ENCODE assay signal across 8 mouse cellular contexts in the genomic region with DNA sequence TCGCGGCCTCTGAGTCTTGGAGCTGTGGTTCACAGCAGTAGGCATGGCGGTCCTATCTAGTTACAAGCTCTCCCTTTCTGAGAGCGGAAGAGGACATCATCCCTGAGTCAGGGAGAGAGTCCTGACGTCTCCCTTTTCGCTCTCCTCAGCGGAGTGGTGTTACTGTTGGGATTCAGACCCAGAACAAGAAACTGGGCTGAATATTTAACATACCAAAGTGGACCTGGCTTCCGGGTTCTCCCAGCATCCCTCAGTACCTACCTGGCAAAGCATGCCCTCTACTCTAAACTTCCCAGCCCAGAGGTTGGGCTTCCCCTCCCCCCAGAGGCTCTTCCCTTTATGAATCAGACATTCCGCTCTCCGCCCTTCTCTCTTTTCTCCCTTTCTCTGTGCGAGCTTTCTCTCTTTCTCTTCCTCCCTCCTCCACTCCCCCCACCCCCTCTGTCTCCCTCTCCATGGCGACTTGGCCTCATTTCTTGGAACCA. TPM values are rescaled to one million over a fixed set of nuclear protein-coding genes. Genes with fewer than 3 reads are reported as not detected.
DNase-seq lines count a peak whose midpoint lies in the region; ATAC-seq lines count a peak whose summit lies in the region.

No protein-coding gene starts in this region.

- H3K4me2 ChIP-seq in lung, embryonic 15.5 days = peak overlapping the region; percentile 59
- H3K4me2 ChIP-seq in heart, embryonic 14.5 days (ENCODE audit: low read length) = peak overlapping the region; percentile 73
- peak overlapping the region; percentile 63 for H3K4me2 ChIP-seq in neural tube, embryonic 12.5 days (replicated peaks)

- peak overlapping the region; percentile 55 for H3K27ac ChIP-seq in lung, embryonic 15.5 days
- peak overlapping the region; percentile 62 for H3K27ac ChIP-seq in brown adipose tissue, adult 24 weeks (replicated peaks; ENCODE audit: low read depth, low read length)
- H3K27ac ChIP-seq in heart, embryonic 14.5 days (replicated peaks in 1 of 2; ENCODE audit: control insufficient read depth in 1 of 2, insufficient read depth in 1 of 2, low read depth in 2 of 2, low read length in 2 of 2) = no peak overlapping the region
- H3K27ac ChIP-seq in neural tube, embryonic 12.5 days = no peak overlapping the region

- peak overlapping the region; percentile 48 for H3K9ac ChIP-seq in lung, embryonic 15.5 days
- H3K9ac ChIP-seq in heart, embryonic 14.5 days (ENCODE audit: low read length) = peak overlapping the region; percentile 68
- peak overlapping the region; percentile 29; the same call in 1 of the 2 replicates for H3K9ac ChIP-seq in neural tube, embryonic 12.5 days

- H3K27me3 ChIP-seq in lung, embryonic 15.5 days = no peaks in the 10 kb centered on the region
- no peaks in the 10 kb centered on the region for H3K27me3 ChIP-seq in heart, embryonic 14.5 days (ENCODE audit: control insufficient read depth, insufficient read depth, low read length)
- no peaks in the 10 kb centered on the region for H3K27me3 ChIP-seq in neural tube, embryonic 12.5 days (replicated peaks)

- 11% methylated on average over 12 of the region's 12 CpGs for WGBS in lung, embryonic 15.5 days
- WGBS in heart, embryonic 14.5 days = 15% methylated on average over 12 of the region's 12 CpGs
- WGBS in neural tube, embryonic 12.5 days = 21% methylated on average over 12 of the region's 12 CpGs

- DNase-seq in lung, postnatal 14 days = no peak
- peak; percentile 53 to 60 for DNase-seq in kidney, postnatal 25 days
- DNase-seq in spleen, postnatal 10 days (ENCODE audit: low spot score in 2 of 2) = no peak
- no peak for DNase-seq in thymus, postnatal 14 days

- peaks cover 44% of the 10 kb centered on the region for H3K4me1 ChIP-seq in lung, embryonic 15.5 days
- no peaks in the 10 kb centered on the region for H3K4me1 ChIP-seq in brown adipose tissue, adult 24 weeks (ENCODE audit: control insufficient read depth, insufficient read depth, insufficient read length, low read length)
- H3K4me1 ChIP-seq in heart, embryonic 14.5 days (ENCODE audit: control insufficient read depth in 2 of 2, insufficient read depth in 2 of 2, low read length in 2 of 2) = peaks cover 18 to 39% of the 10 kb centered on the region in 2 experiments
- H3K4me1 ChIP-seq in neural tube, embryonic 12.5 days = peaks cover 8% of the 10 kb centered on the region

- no peaks in the 10 kb centered on the region for H3K36me3 ChIP-seq in lung, embryonic 15.5 days
- H3K36me3 ChIP-seq in heart, embryonic 14.5 days (ENCODE audit: control insufficient read depth, insufficient read depth, low read length) = no peaks in the 10 kb centered on the region
- no peaks in the 10 kb centered on the region for H3K36me3 ChIP-seq in neural tube, embryonic 12.5 days

- peak; percentile 39; the same call in 1 of the 2 replicates for ATAC-seq in lung, embryonic 15.5 days (ENCODE audit: borderline replicate concordance, extremely low read depth, low FRiP score, low TSS enrichment)
- no peak for ATAC-seq in heart, embryonic 14.5 days (ENCODE audit: insufficient number of reproducible peaks, insufficient read depth, low FRiP score, low read depth)
- ATAC-seq in neural tube, embryonic 12.5 days (ENCODE audit: low FRiP score, low read depth) = no peak

- no peaks in the 10 kb centered on the region for H3K9me3 ChIP-seq in lung, embryonic 15.5 days
- no peaks in the 10 kb centered on the region for H3K9me3 ChIP-seq in heart, embryonic 14.5 days (ENCODE audit: control insufficient read depth, low read length)
- H3K9me3 ChIP-seq in neural tube, embryonic 12.5 days = no peaks in the 10 kb centered on the region

- H3K4me3 ChIP-seq in lung, embryonic 15.5 days = peak overlapping the region; percentile 49
- H3K4me3 ChIP-seq in brown adipose tissue, adult 24 weeks (ENCODE audit: insufficient read depth, low read depth, low read length) = peak overlapping the region; percentile 80
- H3K4me3 ChIP-seq in heart, embryonic 14.5 days (ENCODE audit: control insufficient read depth in 1 of 2, insufficient read depth in 1 of 2, low read depth in 1 of 2, low read length in 2 of 2) = peak overlapping the region; percentile 44 to 63
- peak overlapping the region; percentile 35 for H3K4me3 ChIP-seq in neural tube, embryonic 12.5 days

RNA-seq across cellular contexts. Expression of a gene that starts 5.3 kb away (rescaled TPM):
- polyA plus RNA-seq in lung, embryonic 15.5 days (2015; fragmentation: Nextera tagmentation; extraction: Ambion mirVana) = 0.16 and 0.19 TPM in 2 replicates
- polyA plus RNA-seq in brown adipose tissue, adult 24 weeks (2012; ENCODE audit: insufficient read depth, insufficient read length, missing spikeins) = not detected in 2 replicates
- 0.09 TPM in 1 of 2 replicates, not detected in the other for polyA plus RNA-seq in heart, embryonic 14.5 days (2014; fragmentation: Nextera tagmentation; extraction: Ambion mirVana)
- polyA plus RNA-seq in neural tube, embryonic 12.5 days (2016; fragmentation: Nextera tagmentation; extraction: Ambion mirVana) = 1.2 and 1.7 TPM in 2 replicates

RNA-seq across cellular contexts. Expression of a gene that starts 55.9 kb away (rescaled TPM):
- polyA plus RNA-seq in lung, embryonic 15.5 days (2015; fragmentation: Nextera tagmentation; extraction: Ambion mirVana) = 8.3 and 10.2 TPM in 2 replicates
- polyA plus RNA-seq in brown adipose tissue, adult 24 weeks (2012; ENCODE audit: insufficient read depth, insufficient read length, missing spikeins) = 7.1 and 8.0 TPM in 2 replicates
- 7.0 and 7.6 TPM in 2 replicates for polyA plus RNA-seq in heart, embryonic 14.5 days (2014; fragmentation: Nextera tagmentation; extraction: Ambion mirVana)
- polyA plus RNA-seq in neural tube, embryonic 12.5 days (2016; fragmentation: Nextera tagmentation; extraction: Ambion mirVana) = 5.0 and 5.8 TPM in 2 replicates

Comparison
In these comparisons a context has a peak if more than half of its experiments do, and no peak if none do; other contexts are left out.
1. H3K27ac ChIP-seq: peak in lung, embryonic 15.5 days (single experiment) and brown adipose tissue, adult 24 weeks (single experiment); none in heart, embryonic 14.5 days (0 of 2) and neural tube, embryonic 12.5 days (single experiment).
2. DNase-seq: peak in kidney, postnatal 25 days (2 of 2); none in lung, postnatal 14 days (single experiment), spleen, postnatal 10 days (0 of 2) and thymus, postnatal 14 days (single experiment).
3. Peak in every context shown above with its lines, with median percentiles within 50 percentile points of each other: H3K4me2 ChIP-seq, H3K4me3 ChIP-seq and H3K9ac ChIP-seq.